ENCODE assay signal across 10 mouse cellular contexts in the genomic region with DNA sequence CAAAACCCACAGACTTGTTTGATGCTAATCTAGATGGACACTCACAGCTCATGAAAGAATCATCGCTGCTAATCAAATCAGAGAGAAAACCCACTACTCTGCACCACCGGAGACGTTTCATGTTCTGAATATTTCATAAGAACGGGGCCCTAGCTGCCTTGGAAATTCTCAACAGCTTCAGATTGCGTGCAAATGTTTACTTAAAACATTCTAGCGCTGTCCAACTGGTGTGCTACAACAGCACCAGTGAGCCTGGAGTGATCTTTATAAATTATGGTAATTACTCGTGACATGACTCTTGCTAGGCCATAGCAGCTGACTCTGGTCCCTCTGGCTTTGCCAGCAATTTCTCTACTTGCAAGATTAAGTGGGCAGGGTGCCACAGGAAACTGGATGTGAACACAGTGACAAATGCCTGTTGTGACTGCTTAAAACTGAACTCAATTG.
DNase-seq lines count a peak whose midpoint lies in the region; ATAC-seq lines count a peak whose summit lies in the region.
"Had no signal": no experiment of that assay in that cellular context is flagged by ENCODE, and none has a peak within 500 bp of the region (broad histone marks: within the 10 kb centered on the region; RNA-seq: fewer than 3 reads in every experiment).

No protein-coding gene starts in this region.

- no peaks in the 10 kb centered on the region for H3K9me3 ChIP-seq in forebrain, embryonic 14.5 days (replicated peaks; ENCODE audit: control insufficient read depth, low read length)
- no peaks in the 10 kb centered on the region for H3K9me3 ChIP-seq in forebrain, embryonic 10.5 days
- H3K9me3 ChIP-seq in midbrain, embryonic 11.5 days (ENCODE audit: control insufficient read depth, low read length): no peaks in the 10 kb centered on the region
- H3K9me3 ChIP-seq in midbrain, embryonic 10.5 days (replicated peaks): no peaks in the 10 kb centered on the region
- H3K9me3 ChIP-seq in forebrain, embryonic 16.5 days (ENCODE audit: control insufficient read depth, low read length): no peaks in the 10 kb centered on the region
- H3K9me3 ChIP-seq: heart, embryonic 15.5 days had no signal

- intact Hi-C loops in heart, postnatal 25 days (cut with DNase I): no loop called here

- no peaks in the 10 kb centered on the region for H3K36me3 ChIP-seq in forebrain, embryonic 14.5 days (ENCODE audit: control insufficient read depth, insufficient read depth, low read length)
- H3K36me3 ChIP-seq in forebrain, embryonic 10.5 days (replicated peaks): no peaks in the 10 kb centered on the region
- no peaks in the 10 kb centered on the region for H3K36me3 ChIP-seq in midbrain, embryonic 11.5 days (ENCODE audit: control insufficient read depth, insufficient read depth, low read length)
- H3K36me3 ChIP-seq in midbrain, embryonic 10.5 days: no peaks in the 10 kb centered on the region
- H3K36me3 ChIP-seq in forebrain, embryonic 16.5 days (ENCODE audit: control insufficient read depth, insufficient read depth): no peaks in the 10 kb centered on the region
- H3K36me3 ChIP-seq: heart, embryonic 15.5 days had no signal

- no peak overlapping the region for H3K4me3 ChIP-seq in forebrain, embryonic 14.5 days (ENCODE audit: low read depth, low read length)
- no peak overlapping the region for H3K4me3 ChIP-seq in forebrain, embryonic 10.5 days
- H3K4me3 ChIP-seq in midbrain, embryonic 11.5 days (ENCODE audit: low read depth, low read length): no peak overlapping the region
- no peak overlapping the region for H3K4me3 ChIP-seq in midbrain, embryonic 10.5 days
- H3K4me3 ChIP-seq in forebrain, embryonic 16.5 days (replicated peaks; ENCODE audit: low read length): no peak overlapping the region
- H3K4me3 ChIP-seq: heart, embryonic 15.5 days had no signal

- H3K27me3 ChIP-seq in forebrain, embryonic 14.5 days (replicated peaks; ENCODE audit: control insufficient read depth, insufficient read depth, low read length): no peaks in the 10 kb centered on the region
- H3K27me3 ChIP-seq in forebrain, embryonic 10.5 days (ENCODE audit: poor library complexity, severe bottlenecking): no peaks in the 10 kb centered on the region
- no peaks in the 10 kb centered on the region for H3K27me3 ChIP-seq in midbrain, embryonic 11.5 days (ENCODE audit: control insufficient read depth, insufficient read depth, low read length)
- no peaks in the 10 kb centered on the region for H3K27me3 ChIP-seq in midbrain, embryonic 10.5 days (ENCODE audit: low read depth, poor library complexity, severe bottlenecking)
- no peaks in the 10 kb centered on the region for H3K27me3 ChIP-seq in forebrain, embryonic 16.5 days (replicated peaks; ENCODE audit: control insufficient read depth, insufficient read depth, low read length)
- H3K27me3 ChIP-seq: heart, embryonic 15.5 days had no signal

- peak; percentile 34 for DNase-seq in forebrain, embryonic 14.5 days (ENCODE audit: low spot score)
- DNase-seq in forebrain, embryonic 10.5 days (ENCODE audit: extremely low spot score, low spot score): no peak
- DNase-seq in midbrain, embryonic 11.5 days (ENCODE audit: low spot score, missing footprints): no peak
- DNase-seq in midbrain, embryonic 10.5 days (ENCODE audit: low spot score): no peak
- DNase-seq in retina, postnatal 1 day: peak; percentile 89
- no peak for DNase-seq in heart, postnatal 25 days (ENCODE audit: low spot score)
- DNase-seq in embryo, embryonic 10.5 days (ENCODE audit: low spot score): no peak
- DNase-seq: layer of hippocampus, postnatal 36 days had no signal

- WGBS in forebrain, embryonic 14.5 days: 79% methylated on average over 7 of the region's 7 CpGs
- WGBS in forebrain, embryonic 10.5 days: 88% methylated on average over 7 of the region's 7 CpGs
- WGBS in midbrain, embryonic 11.5 days: 71% methylated on average over 7 of the region's 7 CpGs
- 83% methylated on average over 7 of the region's 7 CpGs for WGBS in midbrain, embryonic 10.5 days
- WGBS in forebrain, embryonic 16.5 days: 60% methylated on average over 7 of the region's 7 CpGs

- no peak overlapping the region for H3K4me2 ChIP-seq in forebrain, embryonic 14.5 days (ENCODE audit: low read length)
- H3K4me2 ChIP-seq in midbrain, embryonic 11.5 days: no peak overlapping the region
- H3K4me2 ChIP-seq in forebrain, embryonic 16.5 days (ENCODE audit: low read length): no peak overlapping the region
- H3K4me2 ChIP-seq: heart, embryonic 15.5 days had no signal

- no peak; the same call in 1 of the 2 replicates for ATAC-seq in forebrain, embryonic 14.5 days
- ATAC-seq in midbrain, embryonic 11.5 days (ENCODE audit: low FRiP score): peak; percentile 75
- peak; percentile 79; the same call in 1 of the 2 replicates for ATAC-seq in forebrain, embryonic 16.5 days

- H3K9ac ChIP-seq in forebrain, embryonic 14.5 days (ENCODE audit: low read length): no peak overlapping the region
- H3K9ac ChIP-seq in midbrain, embryonic 11.5 days (ENCODE audit: low read length): no peak overlapping the region
- H3K9ac ChIP-seq in forebrain, embryonic 16.5 days (replicated peaks; ENCODE audit: low read depth, low read length): no peak overlapping the region
- H3K9ac ChIP-seq: heart, embryonic 15.5 days had no signal

- H3K27ac ChIP-seq in forebrain, embryonic 14.5 days (ENCODE audit: low read depth, low read length): no peak overlapping the region
- H3K27ac ChIP-seq in forebrain, embryonic 10.5 days: no peak overlapping the region
- no peak overlapping the region for H3K27ac ChIP-seq in midbrain, embryonic 11.5 days (ENCODE audit: low read depth, low read length)
- H3K27ac ChIP-seq in midbrain, embryonic 10.5 days (replicated peaks): no peak overlapping the region
- H3K27ac ChIP-seq in forebrain, embryonic 16.5 days (ENCODE audit: low read length): no peak overlapping the region
- H3K27ac ChIP-seq: heart, embryonic 15.5 days had no signal

- no peaks in the 10 kb centered on the region for H3K4me1 ChIP-seq in forebrain, embryonic 14.5 days (ENCODE audit: control insufficient read depth, insufficient read depth, low read length)
- no peaks in the 10 kb centered on the region for H3K4me1 ChIP-seq in forebrain, embryonic 10.5 days
- no peaks in the 10 kb centered on the region for H3K4me1 ChIP-seq in midbrain, embryonic 11.5 days (ENCODE audit: control insufficient read depth, insufficient read depth, low read length)
- H3K4me1 ChIP-seq in midbrain, embryonic 10.5 days: no peaks in the 10 kb centered on the region
- no peaks in the 10 kb centered on the region for H3K4me1 ChIP-seq in forebrain, embryonic 16.5 days (replicated peaks; ENCODE audit: control insufficient read depth, insufficient read depth, low read length)
- H3K4me1 ChIP-seq: heart, embryonic 15.5 days had no signal

Comparison
In these comparisons a context has a peak if more than half of its experiments do, and no peak if none do; other contexts are left out.
1. DNase-seq: peak in forebrain, embryonic 14.5 days (single experiment) and retina, postnatal 1 day (single experiment); none in forebrain, embryonic 10.5 days (single experiment), midbrain, embryonic 11.5 days (single experiment), midbrain, embryonic 10.5 days (single experiment), heart, postnatal 25 days (single experiment) and embryo, embryonic 10.5 days (single experiment).